Mouse (Mus musculus): ENCODE data around the gene Srpr.

The Srpr gene

DNA sequence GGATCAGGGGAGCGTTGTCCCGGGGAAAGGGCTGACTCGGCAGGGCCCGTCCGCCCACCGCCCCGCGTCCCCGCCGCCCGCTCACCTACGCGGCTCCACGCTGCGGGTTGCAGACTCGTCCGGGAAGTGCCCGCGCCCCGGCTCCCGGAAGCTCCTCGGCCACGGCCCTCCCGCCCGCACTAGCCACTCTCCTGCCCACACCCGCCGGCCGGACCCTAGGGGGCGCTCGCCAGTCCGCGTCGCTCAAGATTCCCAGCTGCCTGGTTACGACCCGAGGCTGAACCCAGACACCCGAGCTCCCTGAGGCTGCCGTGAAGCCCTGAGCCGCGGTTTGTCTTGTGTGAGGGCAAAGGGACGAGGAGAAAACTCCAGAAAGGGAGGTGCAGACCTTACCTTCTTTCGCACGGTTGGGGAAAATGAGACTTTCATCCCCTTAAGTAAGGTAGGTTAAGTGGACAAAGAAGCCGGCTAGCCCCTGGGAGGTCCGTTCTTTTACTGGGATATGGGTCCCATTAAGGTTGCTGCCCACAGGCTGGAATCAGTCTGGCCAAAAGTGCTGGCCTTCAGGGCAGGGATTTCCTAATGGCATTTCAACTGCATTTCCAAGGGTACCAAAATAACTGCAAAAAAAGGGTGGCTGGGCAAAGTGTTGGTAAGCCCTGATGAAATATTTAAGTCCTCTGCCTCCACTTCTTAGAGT lies at the start of gene Srpr, which contains the start of gene Tirap:
Srpr (plus strand) TSS at position 404 of the 700 bp plus-strand sequence.
Tirap (minus strand) TSS at position 520 of the 700 bp plus-strand sequence.
- peak; percentile 92 to 95 for DNase-seq

DNA sequence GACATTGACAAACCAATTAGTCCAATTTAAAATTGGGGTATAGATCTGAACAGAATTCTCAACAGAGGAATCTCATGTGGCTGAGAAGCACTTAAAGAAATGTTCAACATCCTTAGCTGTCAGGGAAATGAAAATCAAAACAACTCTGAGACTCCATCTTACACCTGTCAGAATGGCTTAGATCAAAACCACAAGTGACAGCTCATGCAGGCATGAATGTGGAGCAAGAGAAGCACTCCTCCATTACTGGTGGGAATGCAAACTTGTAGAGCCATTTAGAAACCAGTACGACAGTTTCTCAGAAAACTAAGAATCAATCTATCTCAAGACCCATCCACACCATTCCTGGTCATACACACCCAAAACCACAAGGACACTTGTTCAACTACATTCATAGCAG lies 47.1 kb upstream of the Srpr start:
- DNase-seq = no peak

DNA sequence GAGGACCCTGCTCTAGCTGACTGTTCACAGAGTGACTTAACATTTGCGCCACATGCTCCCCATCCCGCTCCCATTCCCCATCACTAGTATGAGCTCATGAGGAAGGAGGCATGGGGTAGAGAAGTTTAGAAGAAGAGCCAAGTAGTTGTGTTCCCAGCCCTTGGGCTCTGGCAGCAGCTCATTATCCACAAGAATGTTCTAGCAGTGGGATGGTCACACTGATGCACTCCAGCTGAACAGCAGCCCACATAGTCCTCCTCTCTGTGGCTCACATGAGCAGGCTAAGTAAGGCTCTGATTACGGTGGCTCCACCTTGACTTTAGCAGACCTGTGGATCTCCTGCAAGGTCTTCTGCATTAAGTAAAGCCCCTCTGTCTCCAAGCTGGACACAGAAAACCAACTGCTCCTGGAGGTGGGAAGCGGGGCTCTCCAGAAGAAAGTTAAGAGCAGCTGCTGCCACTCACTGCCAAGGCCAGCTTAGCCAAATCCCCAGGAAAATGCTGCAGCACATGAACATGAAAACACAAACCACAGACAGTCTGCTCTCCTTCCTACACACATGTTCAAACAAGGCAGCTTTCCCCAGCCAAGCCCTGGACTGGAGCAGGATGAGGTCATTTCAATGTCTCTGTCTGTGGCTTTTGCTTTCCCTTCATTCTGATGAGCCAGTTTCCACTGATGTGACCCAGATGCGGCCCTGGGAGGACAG lies 43.8 kb upstream of the Srpr start:
- no peak for DNase-seq

DNA sequence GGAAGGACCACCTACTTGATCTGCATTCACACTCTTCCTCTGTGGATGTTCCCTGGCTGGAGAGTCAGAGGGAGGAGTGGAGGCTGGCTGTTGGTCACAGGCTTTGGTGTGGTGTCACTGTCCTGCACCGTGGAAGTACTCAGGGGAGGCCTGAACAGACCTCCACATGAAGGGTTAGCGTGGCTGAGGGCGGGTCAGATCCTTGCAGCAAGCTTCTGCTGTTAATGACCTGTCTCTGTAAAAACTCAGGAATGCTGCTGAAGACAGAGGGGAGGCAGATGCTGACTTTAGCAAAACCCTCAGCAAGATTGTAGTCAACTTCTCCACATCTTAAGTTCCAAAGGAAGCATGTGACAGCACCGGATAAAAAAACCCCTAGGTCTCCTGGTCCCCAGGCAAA lies 43.1 kb upstream of the Srpr start:
- DNase-seq = no peak

DNA sequence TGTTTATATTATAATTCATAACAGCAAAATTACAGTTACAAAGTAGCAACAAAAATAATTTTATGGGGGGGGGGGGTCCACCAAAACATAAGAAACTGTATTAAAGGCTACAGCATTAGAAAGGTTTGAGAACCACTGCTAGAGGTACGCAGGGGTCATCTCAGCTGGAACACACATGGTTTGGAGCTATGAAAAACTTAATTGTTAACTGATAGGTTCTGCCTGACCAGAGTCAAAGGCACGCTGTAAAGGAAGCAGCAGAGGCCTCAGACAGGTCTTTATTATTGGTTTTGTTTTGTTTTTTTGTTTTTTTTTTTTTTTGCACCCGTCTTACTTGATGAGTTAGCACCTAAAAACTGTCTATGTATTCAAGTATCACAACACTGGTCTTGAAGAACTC lies 41.5 kb upstream of the Srpr start:
- DNase-seq = no peak

DNA sequence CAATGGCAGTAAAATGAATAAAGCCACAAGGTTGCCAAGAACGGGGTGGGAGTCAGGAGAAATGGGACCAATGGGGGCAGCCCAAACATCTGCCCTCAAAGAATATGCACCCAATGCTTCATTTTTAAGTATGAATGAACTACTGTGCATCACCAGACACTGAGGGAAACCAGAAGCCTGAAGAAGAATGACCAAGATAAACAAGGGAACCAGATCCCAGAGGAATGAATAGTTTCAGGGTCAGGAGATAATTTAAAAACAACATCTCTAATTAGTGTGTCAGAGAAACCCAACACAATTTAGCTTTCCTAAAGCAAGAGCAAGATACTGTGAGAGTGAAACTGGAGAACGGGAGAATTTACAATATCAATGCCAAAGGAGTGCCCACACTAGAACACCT lies 39.3 kb upstream of the Srpr start:
- no peak for DNase-seq

DNA sequence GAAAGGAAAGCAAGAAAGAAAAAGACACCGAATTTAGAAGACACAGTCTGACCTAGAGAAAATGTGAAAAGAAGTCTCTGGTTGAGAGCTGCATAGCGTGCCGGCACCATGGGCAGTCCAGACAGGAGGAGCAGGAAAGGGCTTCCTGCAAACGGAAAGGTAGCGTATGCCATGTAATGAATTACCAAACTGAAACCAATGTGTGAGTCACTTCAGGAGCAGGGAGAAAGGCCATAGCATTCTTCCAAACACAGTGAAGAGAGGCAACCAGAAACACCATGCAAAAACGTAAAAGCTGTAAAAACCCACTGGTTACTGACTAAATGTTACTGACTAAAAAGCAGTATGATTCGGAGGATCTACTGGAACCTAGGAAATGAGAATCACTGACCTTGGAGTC lies 38.3 kb upstream of the Srpr start:
- DNase-seq = no peak

DNA sequence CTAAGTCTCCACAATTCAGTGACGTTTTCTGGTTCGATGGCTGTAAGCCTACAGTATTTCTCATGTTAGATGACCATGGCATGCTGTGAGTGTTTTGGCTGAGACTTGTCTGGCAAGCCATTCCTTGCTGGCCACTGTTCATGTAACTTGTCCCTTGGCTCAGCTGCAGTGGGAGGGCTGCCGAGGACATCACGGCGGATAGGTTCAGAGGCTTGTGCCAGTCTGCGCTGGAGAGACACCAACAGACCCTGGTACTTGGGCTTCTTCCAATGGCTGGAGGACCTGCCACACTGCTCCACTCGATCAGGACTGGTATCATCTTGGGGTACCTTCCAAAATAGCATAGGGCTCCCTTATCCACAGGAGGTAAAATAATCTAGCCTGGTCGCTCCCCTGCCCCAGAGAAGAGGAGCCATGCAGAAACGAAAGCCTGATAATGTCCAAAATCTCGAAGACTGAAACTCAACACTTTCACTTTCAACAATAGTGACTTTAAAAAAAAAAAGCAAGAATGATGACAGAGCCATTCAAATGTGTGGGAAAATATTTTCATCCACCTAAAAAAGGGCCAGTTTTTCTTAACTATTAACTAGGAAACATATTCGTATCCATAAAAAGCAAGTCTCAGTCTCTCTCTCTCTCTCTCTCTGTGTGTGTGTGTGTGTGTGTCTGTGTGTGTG lies 36.8 kb upstream of the Srpr start:
- DNase-seq = peak; percentile 87 to 89

DNA sequence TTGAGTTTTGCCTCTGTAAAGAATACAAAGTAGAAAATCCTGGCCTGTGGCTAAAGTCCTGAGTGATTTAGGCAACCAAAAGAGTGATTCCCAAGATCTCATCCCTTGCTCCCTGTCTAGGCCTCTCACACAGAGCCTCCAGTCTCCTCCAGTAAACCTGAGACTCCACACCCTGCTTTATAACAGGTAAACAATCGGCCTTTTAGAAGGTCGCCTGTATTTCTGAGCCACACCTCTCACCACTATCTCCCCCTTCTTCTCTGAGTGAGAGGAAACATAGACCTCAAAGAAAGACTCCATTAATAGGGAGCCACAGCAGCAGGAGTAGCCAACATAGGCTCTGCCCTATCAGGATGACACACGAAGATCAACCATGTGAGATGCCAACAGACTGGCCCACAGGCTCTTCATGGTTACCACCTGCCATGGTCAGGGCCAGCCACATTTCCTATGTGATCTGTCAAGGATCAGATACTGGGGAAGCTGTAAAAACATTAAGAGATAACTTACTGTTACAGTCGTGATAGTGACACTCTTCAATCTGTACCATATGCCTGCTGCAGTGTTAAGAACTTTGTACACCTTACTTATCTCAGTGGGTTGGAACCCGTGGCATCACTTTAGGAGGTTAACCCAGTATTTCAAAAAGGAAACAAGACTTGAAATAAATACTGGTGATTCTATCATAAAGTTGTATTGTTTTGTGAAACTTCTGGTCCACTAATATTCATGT lies 35.7 kb upstream of the Srpr start:
- DNase-seq = no peak

DNA sequence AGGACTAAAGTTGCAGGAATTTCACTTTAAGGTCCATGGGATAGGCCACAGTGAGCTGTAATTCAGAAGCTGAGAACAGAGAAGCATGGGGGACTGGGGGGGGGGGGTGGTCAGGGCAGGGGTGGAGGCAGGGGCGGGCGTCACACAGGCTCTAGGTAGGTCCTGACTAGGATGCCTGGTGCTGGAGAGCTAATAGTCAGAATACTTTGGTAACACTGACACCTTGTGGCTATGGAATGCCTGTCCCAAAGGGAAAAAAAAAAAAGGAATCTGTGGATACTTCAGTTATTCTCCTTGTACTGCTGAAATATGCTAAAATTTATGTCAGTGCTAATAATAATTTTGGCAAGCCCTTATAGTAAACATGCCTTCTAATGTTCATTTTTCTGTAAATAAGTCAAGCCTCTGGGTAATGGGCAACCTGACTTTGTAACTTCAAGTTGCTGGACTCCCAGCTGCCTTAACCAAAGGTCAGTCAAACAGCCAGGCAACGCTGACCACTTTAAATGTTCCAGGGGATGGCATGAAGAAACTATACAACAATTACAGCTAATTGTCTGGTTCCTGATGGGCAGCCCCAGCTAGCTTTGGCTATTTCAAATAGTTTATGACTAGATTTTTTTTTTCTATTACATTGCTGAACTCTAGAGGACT lies 33.7 kb upstream of the Srpr start:
- peak in 1 of 2 experiments; percentile 51 for DNase-seq

DNA sequence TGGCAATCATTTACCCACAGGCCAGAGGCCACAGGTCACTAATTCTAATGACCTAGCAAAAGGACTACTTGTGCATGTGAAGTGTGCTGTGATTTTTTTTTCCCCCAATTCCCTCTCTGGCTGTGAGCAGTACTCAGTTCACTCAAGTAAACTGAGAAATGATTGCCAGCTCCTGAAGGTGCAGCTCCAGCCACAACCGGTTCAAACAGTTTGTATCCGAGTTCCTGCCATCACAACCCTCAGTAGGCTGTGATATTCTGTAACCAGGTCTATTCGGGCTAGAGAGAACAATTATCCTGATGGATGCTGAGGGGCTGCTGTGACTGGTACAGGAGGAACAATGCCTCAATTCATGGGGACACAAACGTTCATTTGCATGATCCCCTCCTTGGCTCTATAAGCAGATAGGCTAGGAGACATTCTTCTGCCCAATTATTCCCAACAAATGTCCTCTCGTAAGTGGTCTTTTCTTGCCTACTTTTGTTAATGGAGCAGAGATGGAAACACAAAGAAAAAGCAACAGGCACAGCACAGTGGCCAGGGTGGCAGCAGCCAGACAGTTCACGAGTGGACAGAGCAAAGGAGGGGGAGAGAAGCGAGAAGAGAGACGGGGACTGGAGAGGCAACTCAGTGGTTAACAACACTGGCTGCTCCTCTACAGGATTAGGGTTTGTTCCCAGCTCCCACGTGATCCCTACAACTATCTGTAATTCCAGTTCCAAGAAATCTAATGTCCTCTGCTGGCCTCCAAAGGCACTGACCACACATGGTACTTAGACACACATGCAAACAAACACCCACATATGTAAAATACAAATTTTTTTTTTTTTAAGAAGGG lies 33.0 kb upstream of the Srpr start:
- no peak for DNase-seq

DNA sequence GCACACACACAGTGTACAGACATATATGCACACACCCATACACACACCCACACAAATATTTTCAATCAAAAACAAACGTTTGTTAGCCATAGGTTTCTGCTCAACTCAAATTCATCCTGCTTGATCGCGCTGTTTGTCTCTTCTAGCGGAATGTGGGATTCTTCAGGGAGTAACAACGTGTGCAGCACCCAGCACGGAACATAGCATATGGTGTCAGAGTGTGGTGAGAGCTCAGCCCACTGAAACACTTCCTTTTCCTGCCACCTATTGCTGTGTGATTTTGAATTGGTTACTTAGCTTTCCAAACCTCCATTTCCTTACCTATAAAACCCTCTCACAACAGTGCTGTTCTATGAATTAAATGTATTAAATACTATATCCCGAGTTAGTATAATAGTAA lies 29.9 kb upstream of the Srpr start:
- DNase-seq = no peak

DNA sequence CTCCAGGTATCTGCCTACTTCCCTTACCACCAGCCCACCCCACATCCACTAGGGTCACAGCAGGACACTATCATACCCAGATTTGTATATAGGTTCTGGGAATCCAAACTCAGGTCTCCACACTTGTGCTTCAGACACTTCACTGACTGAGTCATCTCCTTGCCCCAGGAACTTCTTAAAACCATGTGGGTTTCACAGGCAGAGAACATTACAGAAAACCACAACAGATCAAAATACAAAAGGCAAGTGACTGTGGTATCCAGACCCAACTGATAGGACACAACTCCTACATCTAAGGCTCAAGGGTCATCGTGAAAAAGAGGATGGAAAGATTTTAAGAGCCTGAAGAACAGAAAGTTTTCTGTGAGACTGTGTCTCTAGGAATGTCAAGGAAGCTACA lies 26.6 kb upstream of the Srpr start:
- DNase-seq = no peak

DNA sequence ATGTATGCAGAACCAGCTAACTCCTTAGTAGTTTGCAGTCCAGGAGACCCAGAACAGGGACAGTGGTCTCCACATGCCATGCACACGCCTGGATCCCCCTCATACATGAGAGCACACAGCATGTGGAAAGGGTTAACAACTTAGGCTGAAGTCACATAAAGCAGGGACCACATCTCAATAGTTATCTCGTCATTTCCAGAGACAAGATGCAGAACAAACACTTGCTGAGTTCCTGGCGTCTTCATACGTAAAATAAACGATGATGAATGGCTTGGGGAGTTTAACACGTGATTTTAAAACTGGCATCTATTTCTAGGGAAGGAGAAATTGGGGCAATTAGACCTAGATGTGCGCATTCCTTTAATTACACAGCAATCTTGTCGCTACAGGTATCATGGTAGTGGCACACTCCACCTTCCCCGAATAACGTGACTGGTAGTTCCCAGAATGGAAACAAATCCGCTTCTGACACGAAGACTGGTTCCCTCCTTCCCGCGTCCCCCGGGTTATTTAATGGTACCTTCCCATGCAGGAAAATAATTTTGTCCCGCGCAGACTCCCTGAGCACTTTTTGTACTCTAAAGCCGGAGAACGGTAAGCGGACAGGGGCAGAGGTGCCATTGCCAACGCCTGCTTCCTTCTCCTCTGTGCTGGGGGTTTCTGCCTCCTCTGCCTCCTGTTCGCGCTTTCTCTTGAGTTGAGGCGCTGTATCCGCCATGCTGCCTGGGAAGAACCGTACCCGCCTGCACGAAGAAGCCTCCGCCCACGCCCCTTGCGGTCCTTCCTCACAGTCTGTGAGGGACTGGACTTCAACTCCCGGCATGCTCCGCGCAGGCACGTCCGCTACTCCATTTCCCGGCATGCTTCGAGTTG lies 24.5 kb upstream of the Srpr start, which contains the start of gene Dcps:
Dcps (minus strand) TSS at position 811 of the 873 bp plus-strand sequence.
- peak; percentile 95 to 97 for DNase-seq

DNA sequence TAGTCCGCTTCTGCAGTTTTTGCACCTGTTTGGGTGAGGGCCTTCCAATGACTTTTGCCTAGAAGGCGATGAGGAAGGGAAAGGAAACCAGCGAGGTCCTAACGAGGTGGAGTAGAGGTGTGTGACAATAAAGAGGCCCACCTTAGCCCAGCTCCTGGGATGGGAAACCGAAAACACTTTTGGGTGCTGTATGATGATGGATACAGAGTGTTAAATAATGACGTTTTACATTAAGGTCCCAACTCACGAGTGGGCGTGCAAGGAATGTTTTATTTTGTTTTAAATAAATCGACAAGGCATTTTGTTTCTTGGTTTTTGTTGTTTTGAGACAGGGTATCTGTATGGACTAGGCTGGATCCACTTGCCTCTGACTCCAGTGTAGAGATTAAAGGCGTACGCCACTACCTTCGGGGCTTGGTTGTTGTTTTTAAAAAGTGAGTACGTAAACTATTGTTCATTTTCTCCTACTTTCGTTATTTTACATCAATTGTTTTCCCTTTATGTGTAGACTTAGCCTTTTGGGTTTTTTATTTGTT lies 23.8 kb upstream of the Srpr start:
- DNase-seq = no peak

DNA sequence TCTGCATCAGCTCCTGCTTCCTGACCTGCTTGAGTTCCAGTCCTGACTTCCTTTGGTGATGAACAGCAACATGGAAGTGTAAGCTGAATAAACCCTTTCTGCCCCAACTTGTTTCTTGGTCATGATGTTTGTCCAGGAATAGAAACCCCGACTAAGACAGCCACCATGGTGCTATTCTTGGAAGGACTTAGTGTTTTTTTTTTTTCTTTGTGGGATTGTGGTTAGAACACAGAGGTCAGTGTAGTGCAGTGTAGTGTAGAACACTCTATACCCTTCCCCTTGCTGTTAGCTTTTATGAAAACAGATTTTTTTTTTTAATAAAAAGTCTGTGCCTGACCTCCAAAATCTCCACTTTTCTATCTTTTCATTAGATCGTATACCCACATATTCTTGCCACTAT lies 17.1 kb upstream of the Srpr start:
- DNase-seq = no peak

DNA sequence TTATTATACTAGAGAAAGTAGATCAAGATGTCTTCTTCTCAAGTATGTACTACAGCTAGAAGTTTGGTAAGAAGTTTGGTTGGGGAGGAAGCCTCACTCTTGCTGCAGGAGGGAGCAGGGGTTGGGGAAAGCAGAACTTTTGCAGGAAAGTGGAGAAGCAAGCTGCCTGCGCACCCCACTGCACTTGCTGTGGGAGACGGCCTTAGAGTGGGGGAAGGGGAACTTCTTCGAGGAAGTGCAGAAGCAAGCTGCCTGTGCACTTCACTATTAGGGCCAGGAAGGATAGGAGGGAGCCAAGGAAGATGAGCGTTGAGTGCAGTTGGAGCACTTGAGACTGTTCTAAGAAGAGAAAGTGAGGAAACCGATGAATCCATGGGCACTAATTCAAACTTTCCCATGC lies 16.6 kb upstream of the Srpr start:
- DNase-seq = no peak

DNA sequence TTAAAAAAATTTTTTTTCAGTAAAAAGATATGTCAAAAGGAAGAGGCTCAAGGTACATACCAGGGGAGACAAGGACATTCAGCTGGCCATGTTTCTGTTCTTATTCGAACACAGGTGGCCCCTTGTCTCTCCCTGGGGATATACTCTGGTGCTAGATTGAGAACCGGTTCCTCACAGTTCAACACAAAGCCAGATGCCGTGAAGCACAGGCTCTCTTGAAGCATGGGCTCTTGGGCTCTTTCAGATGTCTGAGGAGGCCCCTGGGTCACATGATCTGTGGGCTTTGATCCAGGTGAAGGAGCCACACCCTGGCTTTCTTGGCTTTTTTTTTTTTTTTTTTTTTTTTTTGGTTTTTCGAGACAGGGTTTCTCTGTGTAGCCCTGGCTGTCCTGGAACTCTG lies 13.5 kb upstream of the Srpr start:
- DNase-seq = no peak

DNA sequence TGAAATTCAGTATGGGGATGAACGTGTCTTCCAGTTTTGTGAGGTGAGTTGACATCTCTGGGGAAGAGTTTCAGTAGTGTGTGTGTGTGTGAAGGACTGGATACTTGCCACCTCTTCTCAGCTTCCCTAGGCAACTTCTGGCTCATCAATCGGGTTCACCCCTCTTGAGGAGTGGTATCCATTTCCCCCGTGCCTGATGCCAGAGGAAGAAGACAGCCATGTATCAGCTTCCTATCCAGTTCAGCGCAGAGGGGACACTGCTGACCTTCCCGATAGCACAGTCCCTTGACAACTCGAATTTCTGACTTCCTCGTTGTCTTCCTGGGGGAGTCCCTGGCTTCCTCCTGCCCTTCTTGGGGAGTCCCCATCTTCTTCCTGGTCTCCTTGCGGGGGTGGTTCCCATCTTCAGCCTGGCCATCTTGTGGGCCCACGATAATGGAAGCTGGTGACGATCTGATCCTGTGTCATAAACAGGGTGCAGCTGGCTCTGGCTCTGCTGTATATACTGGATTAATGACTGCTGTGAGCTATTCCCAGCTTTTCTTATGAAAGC lies 12.5 kb upstream of the Srpr start:
- no peak for DNase-seq

DNA sequence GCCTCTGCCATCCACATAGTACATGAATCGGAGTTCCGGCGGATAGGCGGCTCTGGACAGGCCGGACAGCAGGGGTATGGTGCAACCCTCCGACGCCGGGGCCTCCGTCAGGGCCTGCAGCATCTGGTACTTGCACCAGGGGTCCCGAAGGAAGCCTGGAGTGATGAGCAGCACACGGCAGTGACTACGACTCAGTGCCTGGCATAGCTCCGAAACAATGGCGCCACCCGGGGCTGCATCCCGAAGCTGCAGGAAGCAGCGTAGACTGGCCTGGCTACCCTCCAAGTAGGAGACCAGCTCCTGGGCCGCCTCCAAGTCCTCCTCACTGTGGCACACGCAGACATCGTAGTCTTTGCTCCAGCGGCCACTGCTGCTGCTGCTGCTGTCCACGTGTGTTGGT lies 11.3 kb upstream of the Srpr start:
- peak; percentile 49 to 74 for DNase-seq

Measured in cerebellum, postnatal 25 days (tissue).